Mouse (Mus musculus): Measurements from ENCODE around the gene Slc25a35. TPM values are rescaled to one million over a fixed set of nuclear protein-coding genes. Genes with fewer than 3 reads are reported as not detected.

The Slc25a35 gene
- polyA plus RNA-seq (2015; fragmentation: Illumina TruSeq; extraction: RNeasy Lipid Tissue Mini Kit (QIAGEN cat#74804); ENCODE audit: low read depth, low replicate concordance) = 6.2 TPM

GRCm38 (mm10) chr11:68967337-68968282, at the start of gene Slc25a35:
TSS of gene Slc25a35 (plus strand) at chr11:68968131.

GRCm38 (mm10) chr11:68926981-68927380, 41.0 kb upstream of the Slc25a35 start, which contains the start of gene Odf4:
TSS of gene Odf4 (minus strand) at chr11:68927081.

GRCm38 (mm10) chr11:68957308-68957707, 10.6 kb upstream of the Slc25a35 start, which contains the start of gene Arhgef15:
TSS of gene Arhgef15 (minus strand) at chr11:68957480.

GRCm38 (mm10) chr11:68975085-68975484, 7.2 kb downstream of the Slc25a35 start, which contains the start of gene Rangrf:
TSS of gene Rangrf (minus strand) at chr11:68975185.

GRCm38 (mm10) chr11:69008182-69009121, 40.5 kb downstream of the Slc25a35 start, which contains the start of gene Pfas:
TSS of gene Pfas (minus strand) at chr11:69008460.

GRCm38 (mm10) chr11:69015644-69016441, 47.9 kb downstream of the Slc25a35 start, which contains the start of gene Ctc1:
TSS of gene Ctc1 (plus strand) at chr11:69015911.

Other genes with a start within 250 kb of the Slc25a35 start
- 127 TPM for gene Ndel1, start 96.3 kb upstream of the Slc25a35 start, polyA plus RNA-seq (2015; fragmentation: Illumina TruSeq; extraction: RNeasy Lipid Tissue Mini Kit (QIAGEN cat#74804); ENCODE audit: low read depth, low replicate concordance)
- gene Rnf222, start 79.6 kb upstream of the Slc25a35 start, polyA plus RNA-seq (2015; fragmentation: Illumina TruSeq; extraction: RNeasy Lipid Tissue Mini Kit (QIAGEN cat#74804); ENCODE audit: low read depth, low replicate concordance) = not detected
- 2,040 TPM for gene Rpl26, start 66.5 kb upstream of the Slc25a35 start, polyA plus RNA-seq (2015; fragmentation: Illumina TruSeq; extraction: RNeasy Lipid Tissue Mini Kit (QIAGEN cat#74804); ENCODE audit: low read depth, low replicate concordance)
- gene Odf4, start 41.0 kb upstream of the Slc25a35 start, polyA plus RNA-seq (2015; fragmentation: Illumina TruSeq; extraction: RNeasy Lipid Tissue Mini Kit (QIAGEN cat#74804); ENCODE audit: low read depth, low replicate concordance) = 1.1 TPM
- gene Arhgef15, start 10.7 kb upstream of the Slc25a35 start, polyA plus RNA-seq (2015; fragmentation: Illumina TruSeq; extraction: RNeasy Lipid Tissue Mini Kit (QIAGEN cat#74804); ENCODE audit: low read depth, low replicate concordance) = 16.4 TPM
- gene Rangrf, start 7.1 kb downstream of the Slc25a35 start, polyA plus RNA-seq (2015; fragmentation: Illumina TruSeq; extraction: RNeasy Lipid Tissue Mini Kit (QIAGEN cat#74804); ENCODE audit: low read depth, low replicate concordance) = 41.5 TPM
- gene Pfas, start 40.3 kb downstream of the Slc25a35 start, polyA plus RNA-seq (2015; fragmentation: Illumina TruSeq; extraction: RNeasy Lipid Tissue Mini Kit (QIAGEN cat#74804); ENCODE audit: low read depth, low replicate concordance) = 11.4 TPM
- 35.5 TPM for gene Ctc1, start 47.8 kb downstream of the Slc25a35 start, polyA plus RNA-seq (2015; fragmentation: Illumina TruSeq; extraction: RNeasy Lipid Tissue Mini Kit (QIAGEN cat#74804); ENCODE audit: low read depth, low replicate concordance)
- 0.54 TPM for gene Aurkb, start 77.5 kb downstream of the Slc25a35 start, polyA plus RNA-seq (2015; fragmentation: Illumina TruSeq; extraction: RNeasy Lipid Tissue Mini Kit (QIAGEN cat#74804); ENCODE audit: low read depth, low replicate concordance)
- gene Borcs6, start 91.6 kb downstream of the Slc25a35 start, polyA plus RNA-seq (2015; fragmentation: Illumina TruSeq; extraction: RNeasy Lipid Tissue Mini Kit (QIAGEN cat#74804); ENCODE audit: low read depth, low replicate concordance) = 25.8 TPM
- gene Tmem107, start 102.7 kb downstream of the Slc25a35 start, polyA plus RNA-seq (2015; fragmentation: Illumina TruSeq; extraction: RNeasy Lipid Tissue Mini Kit (QIAGEN cat#74804); ENCODE audit: low read depth, low replicate concordance) = 25.6 TPM
- 1,029 TPM for gene Vamp2, start 120.4 kb downstream of the Slc25a35 start, polyA plus RNA-seq (2015; fragmentation: Illumina TruSeq; extraction: RNeasy Lipid Tissue Mini Kit (QIAGEN cat#74804); ENCODE audit: low read depth, low replicate concordance)
- gene Per1, start 127.1 kb downstream of the Slc25a35 start, polyA plus RNA-seq (2015; fragmentation: Illumina TruSeq; extraction: RNeasy Lipid Tissue Mini Kit (QIAGEN cat#74804); ENCODE audit: low read depth, low replicate concordance) = 47.8 TPM
- gene Hes7, start 152.3 kb downstream of the Slc25a35 start, polyA plus RNA-seq (2015; fragmentation: Illumina TruSeq; extraction: RNeasy Lipid Tissue Mini Kit (QIAGEN cat#74804); ENCODE audit: low read depth, low replicate concordance) = 0.58 TPM
- 0.67 TPM for gene 9130213A22Rik, start 154.5 kb downstream of the Slc25a35 start, polyA plus RNA-seq (2015; fragmentation: Illumina TruSeq; extraction: RNeasy Lipid Tissue Mini Kit (QIAGEN cat#74804); ENCODE audit: low read depth, low replicate concordance)
- gene Aloxe3, start 157.8 kb downstream of the Slc25a35 start, polyA plus RNA-seq (2015; fragmentation: Illumina TruSeq; extraction: RNeasy Lipid Tissue Mini Kit (QIAGEN cat#74804); ENCODE audit: low read depth, low replicate concordance) = 3.9 TPM
- 4.0 TPM for gene Alox12b, start 188.9 kb downstream of the Slc25a35 start, polyA plus RNA-seq (2015; fragmentation: Illumina TruSeq; extraction: RNeasy Lipid Tissue Mini Kit (QIAGEN cat#74804); ENCODE audit: low read depth, low replicate concordance)
- 3.5 TPM for gene Alox8, start 229.7 kb downstream of the Slc25a35 start, polyA plus RNA-seq (2015; fragmentation: Illumina TruSeq; extraction: RNeasy Lipid Tissue Mini Kit (QIAGEN cat#74804); ENCODE audit: low read depth, low replicate concordance)